Mouse (Mus musculus) liver, embryonic 14.5 days (tissue): ENCODE results near the gene Ncapg2. TPM values are rescaled to one million over a fixed set of nuclear protein-coding genes. Genes with fewer than 3 reads are reported as not detected.

Source experiments
- ATAC-seq: fragments of 200-750 bp; cut with Nextera tagmentation; 2 replicates; pipeline ENCODE4 v1.8.0; 2017; ENCODE audit warnings: moderate number of reproducible peaks, mild to moderate bottlenecking, moderate library complexity; ENCODE audit not compliant: insufficient read depth
- DNase-seq, 3 experiments: peaks; one replicate each; pipeline ENCODE4 v3.0.0-alpha.2; 2012 to 2013; ENCODE audit warnings: low read depth in 3 of 3, low spot score in 3 of 3
- H3K27ac ChIP-seq: fragments of 300-500 bp; sonication (generic); 2 replicates; pipeline ENCODE4 v1.5.1; 2014; ENCODE audit warnings: moderate library complexity, mild to moderate bottlenecking, control low read depth, inconsistent platforms
- H3K27me3 ChIP-seq: fragments of 300-500 bp; sonication (generic); 2 replicates; pipeline ENCODE4 v1.6.1; 2014; ENCODE audit warnings: mild to moderate bottlenecking, low read length, moderate library complexity; ENCODE audit not compliant: control insufficient read depth, insufficient read depth
- H3K36me3 ChIP-seq: fragments of 300-500 bp; sonication (generic); replicated peaks from 2 replicates; pipeline ENCODE4 v1.6.1; 2014; ENCODE audit warnings: low read depth; ENCODE audit not compliant: control insufficient read depth, insufficient read depth
- H3K4me1 ChIP-seq, 2 experiments: fragments of 200-500 bp in 1 of 2; fragments of 300-500 bp in 1 of 2; sonication (generic) in 1 of 2; replicated peaks; 2 replicates each; pipeline ENCODE4 v1.6.1; 2012 to 2014; ENCODE audit warnings: antibody characterized with exemption in 1 of 2, inconsistent platforms in 1 of 2, low read length in 1 of 2; ENCODE audit not compliant: control insufficient read depth in 2 of 2, insufficient read depth in 2 of 2
- H3K4me2 ChIP-seq: fragments of 300-500 bp; sonication (generic); 2 replicates; pipeline ENCODE4 v1.6.1; 2014; ENCODE audit warnings: low read depth, mild to moderate bottlenecking, control low read depth, moderate library complexity
- H3K4me3 ChIP-seq, 2 experiments: fragments of 200-500 bp in 1 of 2; fragments of 300-500 bp in 1 of 2; sonication (generic) in 1 of 2; 2 replicates each; pipeline ENCODE4 v1.5.1; 2012 to 2014; ENCODE audit warnings: low read depth in 2 of 2, low read length in 2 of 2, mild to moderate bottlenecking in 2 of 2, control low read depth in 1 of 2, inconsistent platforms in 1 of 2, moderate library complexity in 1 of 2; ENCODE audit not compliant: insufficient read depth in 1 of 2
- H3K9ac ChIP-seq: fragments of 300-500 bp; sonication (generic); replicated peaks from 2 replicates; pipeline ENCODE4 v1.6.1; 2014; ENCODE audit warnings: mild to moderate bottlenecking, control low read depth, moderate library complexity
- H3K9me3 ChIP-seq: fragments of 300-500 bp; sonication (generic); 2 replicates; pipeline ENCODE4 v1.6.1; 2016; ENCODE audit warnings: low read length, mixed read lengths; ENCODE audit not compliant: control insufficient read depth
- CTCF ChIP-seq: IDR thresholded peaks from 2 replicates; pipeline ENCODE4 v1.5.1; 2016; ENCODE audit warnings: antibody characterized with exemption, low read depth, control low read depth
- EP300 ChIP-seq: IDR thresholded peaks from 2 replicates; pipeline ENCODE4 v1.6.1; 2016; ENCODE audit warnings: antibody characterized with exemption, low read depth
- WGBS: fragments of 180-500 bp; shearing (Covaris S2); extraction: QIAGEN DNeasy Blood & Tissue Kit; methylation state at CpG from one replicate; pipeline ENCODE4 v1.1.7; 2014; ENCODE audit not compliant: insufficient replicate concordance; 5-methylcytosine and 5-hydroxymethylcytosine counted together
- polyA plus RNA-seq, 2 experiments: library from polyadenylated mRNA; depleted of rRNA in 1 of 2; stranded (reverse) in 1 of 2; unstranded in 1 of 2; fragments of >200 nt; fragmentation: Nextera tagmentation in 1 of 2; extraction: Ambion mirVana in 1 of 2; gene quantifications; 2 replicates each; pipeline versions ENCODE4 v1.2.1 to v1.2.3; 2012 to 2014

Gene Ncapg2
- polyA plus RNA-seq, 2 experiments, result 25.4 to 55.8 TPM

GRCm38 (mm10) chr12:116383101-116383500 is 22.1 kb upstream of the Ncapg2 start:
- Histone ChIP-seq H3K27me3 (no peaks in the 10 kb centered on the region), H3K4me1 (no peaks in the 10 kb centered on the region), H3K9ac (no peak overlapping the region), H3K4me3 (no peak overlapping the region), H3K36me3 (no peaks in the 10 kb centered on the region), H3K9me3 (no peaks in the 10 kb centered on the region), H3K4me2 (no peak overlapping the region), H3K27ac (no peak overlapping the region)
- DNase-seq, result no peak
- 76% methylated on average over 2 of the region's 2 CpGs for WGBS
- TF ChIP-seq EP300, result no peak
- no peak for TF ChIP-seq CTCF
- ATAC-seq, result no peak

GRCm38 (mm10) chr12:116383995-116384394 is 21.2 kb upstream of the Ncapg2 start:
- no peak for DNase-seq
- H3K9me3 ChIP-seq, result no peaks in the 10 kb centered on the region
- H3K4me2 ChIP-seq, result no peak overlapping the region
- no peaks in the 10 kb centered on the region for H3K27me3 ChIP-seq
- H3K4me3 ChIP-seq, result no peak overlapping the region
- H3K27ac ChIP-seq, result no peak overlapping the region
- no peak overlapping the region for H3K9ac ChIP-seq
- H3K4me1 ChIP-seq, result no peaks in the 10 kb centered on the region
- TF ChIP-seq EP300 (no peak), CTCF (no peak)
- no peak for ATAC-seq
- H3K36me3 ChIP-seq, result no peaks in the 10 kb centered on the region

GRCm38 (mm10) chr12:116386802-116387201 is 18.4 kb upstream of the Ncapg2 start:
- Histone ChIP-seq H3K9me3 (no peaks in the 10 kb centered on the region), H3K27me3 (no peaks in the 10 kb centered on the region), H3K9ac (no peak overlapping the region), H3K27ac (no peak overlapping the region), H3K36me3 (no peaks in the 10 kb centered on the region), H3K4me3 (no peak overlapping the region), H3K4me1 (no peaks in the 10 kb centered on the region), H3K4me2 (no peak overlapping the region)
- no peak for TF ChIP-seq CTCF
- DNase-seq (no peak), ATAC-seq (no peak)
- WGBS, result 41% methylated on average over 1 of the region's 1 CpGs

- H3K9me3 ChIP-seq, result no peaks in the 10 kb centered on the region
- no peak overlapping the region for H3K4me3 ChIP-seq
- no peaks in the 10 kb centered on the region for H3K36me3 ChIP-seq
- no peak for TF ChIP-seq CTCF
- no peak for TF ChIP-seq EP300
- no peak for DNase-seq
- no peak overlapping the region for H3K4me2 ChIP-seq
- 21% methylated on average over 1 of the region's 1 CpGs for WGBS
- ATAC-seq, result no peak
- H3K27me3 ChIP-seq, result no peaks in the 10 kb centered on the region
- no peaks in the 10 kb centered on the region for H3K4me1 ChIP-seq
- H3K27ac ChIP-seq, result no peak overlapping the region
- H3K9ac ChIP-seq, result no peak overlapping the region
Observed at GRCm38 (mm10) chr12:116389868-116390267, 15.3 kb upstream of the Ncapg2 start.

- Histone ChIP-seq H3K4me1 (no peaks in the 10 kb centered on the region), H3K4me2 (no peak overlapping the region), H3K9ac (no peak overlapping the region), H3K27ac (no peak overlapping the region), H3K27me3 (no peaks in the 10 kb centered on the region), H3K9me3 (no peaks in the 10 kb centered on the region), H3K36me3 (no peaks in the 10 kb centered on the region), H3K4me3 (no peak overlapping the region)
- no peak for DNase-seq
- TF ChIP-seq CTCF (peak; percentile 25; the same call in 1 of the 2 replicates), EP300 (no peak)
- ATAC-seq, result no peak
- 40% methylated on average over 2 of the region's 2 CpGs for WGBS
Observed at GRCm38 (mm10) chr12:116394327-116394726, 10.9 kb upstream of the Ncapg2 start.

GRCm38 (mm10) chr12:116395312-116395711 is 9.9 kb upstream of the Ncapg2 start:
- Histone ChIP-seq H3K27ac (no peak overlapping the region), H3K36me3 (no peaks in the 10 kb centered on the region), H3K9ac (no peak overlapping the region), H3K27me3 (no peaks in the 10 kb centered on the region), H3K4me1 (no peaks in the 10 kb centered on the region), H3K9me3 (no peaks in the 10 kb centered on the region), H3K4me2 (no peak overlapping the region), H3K4me3 (no peak overlapping the region)
- no peak for DNase-seq
- ATAC-seq, result no peak
- no peak for TF ChIP-seq CTCF
- no peak for TF ChIP-seq EP300
- WGBS, result 59% methylated on average over 2 of the region's 2 CpGs
